Mouse (Mus musculus): ENCODE data around the gene Sox10.

GRCm38 (mm10) chr15:79108421-79109320 lies 56.4 kb downstream of the Sox10 start, which contains the start of gene Micall1:
- TF ChIP-seq POLR2A (IDR thresholded peaks at IDR 0.05; ENCODE audit: low read depth, low read length) (no peak), CTCF (conservative IDR thresholded peaks at IDR 0.05; ENCODE audit: insufficient read depth, insufficient read length, low read depth, low read length) (no peak)
